Mouse (Mus musculus) megakaryocyte, embryonic 14.5 days (primary cell): ENCODE data around the gene Angptl7. TPM values are rescaled to one million over a fixed set of nuclear protein-coding genes. Genes with fewer than 3 reads are reported as not detected.

Experiments used
- H3K27me3 ChIP-seq: replicated peaks from 2 replicates; pipeline ENCODE3; 2012; ENCODE audit warnings: inconsistent platforms
- H3K36me3 ChIP-seq: replicated peaks from 2 replicates; pipeline ENCODE3; 2012; ENCODE audit warnings: low read length, inconsistent platforms, mixed read lengths
- H3K4me1 ChIP-seq: 2 replicates; pipeline ENCODE4 v1.6.1; 2012; ENCODE audit warnings: inconsistent platforms
- H3K4me3 ChIP-seq: replicated peaks from 2 replicates; pipeline ENCODE3; 2012; ENCODE audit warnings: moderate library complexity, mild to moderate bottlenecking, inconsistent platforms
- H3K9me3 ChIP-seq: 2 replicates; pipeline ENCODE4 v1.6.1; 2012; ENCODE audit warnings: inconsistent platforms
- FLI1 ChIP-seq: IDR thresholded peaks from 2 replicates; pipeline ENCODE4 v1.6.1; 2012; ENCODE audit warnings: low read length, inconsistent platforms, mixed read lengths
- GATA1 ChIP-seq: IDR thresholded peaks from 3 replicates; pipeline ENCODE4 v1.6.1; 2012; ENCODE audit warnings: mixed read lengths, low read length, inconsistent platforms, borderline replicate concordance
- polyA plus RNA-seq: library from polyadenylated mRNA; stranded (reverse); fragments of >175 nt; gene quantifications from 2 replicates; pipeline ENCODE4 v1.2.3, GENCODE M21; 2012; ENCODE audit warnings: low replicate concordance; ENCODE audit not compliant: insufficient read depth

Gene Angptl7
- polyA plus RNA-seq, 1 experiment: 0.07 TPM

DNA sequence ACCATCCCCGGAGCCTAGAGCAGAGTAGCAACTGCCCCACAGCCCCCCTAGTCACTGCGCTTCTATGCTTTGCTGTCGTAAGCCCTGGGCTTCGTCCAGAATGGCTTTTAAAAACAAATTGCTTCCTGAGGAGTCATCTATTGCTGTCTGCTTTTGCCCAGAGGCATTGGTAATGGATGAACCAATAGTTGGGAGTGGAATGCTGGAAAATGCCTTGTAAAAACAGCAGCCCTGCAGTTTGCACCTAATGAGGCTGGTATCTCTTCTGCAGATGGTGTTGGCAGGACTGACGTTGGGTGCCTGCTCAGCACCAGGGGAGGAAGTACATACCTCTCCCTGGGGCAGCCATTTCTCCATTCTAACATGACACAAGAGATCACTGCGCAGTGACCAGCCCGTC, 23.3 kb upstream of the Angptl7 start:
- peaks cover 3% of the 10 kb centered on the region; the same call in 1 of the 2 replicates for H3K9me3 ChIP-seq
- peaks cover 21% of the 10 kb centered on the region for H3K4me1 ChIP-seq
- H3K36me3 ChIP-seq: peaks cover 89% of the 10 kb centered on the region
- TF ChIP-seq GATA1: no peak
- no peaks in the 10 kb centered on the region for H3K27me3 ChIP-seq
- no peak overlapping the region for H3K4me3 ChIP-seq

DNA sequence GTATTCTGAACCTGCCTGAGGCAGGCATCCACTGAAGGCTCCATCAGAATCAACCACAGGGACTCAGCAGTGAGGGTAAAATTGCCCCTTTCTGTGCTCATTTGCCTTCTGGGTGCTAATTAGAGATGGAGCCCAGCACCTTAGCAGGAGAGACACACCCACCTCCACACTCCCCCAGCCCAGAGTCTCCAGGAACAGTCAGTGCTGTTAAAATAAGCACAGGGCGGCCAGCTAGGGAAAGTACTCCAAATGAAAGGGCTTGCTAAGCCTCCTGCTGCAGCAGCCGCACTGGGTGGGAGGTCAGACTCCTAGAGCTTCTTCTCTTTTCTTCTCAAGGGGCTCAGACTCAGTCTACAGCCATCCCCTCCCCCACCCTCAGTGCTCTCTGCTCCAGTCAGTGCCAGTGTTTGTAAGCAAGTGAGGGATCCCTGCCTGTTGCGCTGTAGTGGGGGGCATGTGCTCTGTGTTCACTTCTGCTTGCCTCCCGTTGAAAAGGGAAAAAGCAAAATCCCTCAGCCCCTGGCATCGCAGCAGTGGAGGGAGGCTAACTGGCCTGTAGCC, 18.1 kb upstream of the Angptl7 start:
- TF ChIP-seq FLI1: no peak
- no peak for TF ChIP-seq GATA1
- Histone ChIP-seq H3K36me3 (peaks cover 91% of the 10 kb centered on the region), H3K4me1 (peaks cover 49% of the 10 kb centered on the region), H3K9me3 (peaks cover 3% of the 10 kb centered on the region; the same call in 1 of the 2 replicates), H3K4me3 (no peak overlapping the region), H3K27me3 (no peaks in the 10 kb centered on the region)

DNA sequence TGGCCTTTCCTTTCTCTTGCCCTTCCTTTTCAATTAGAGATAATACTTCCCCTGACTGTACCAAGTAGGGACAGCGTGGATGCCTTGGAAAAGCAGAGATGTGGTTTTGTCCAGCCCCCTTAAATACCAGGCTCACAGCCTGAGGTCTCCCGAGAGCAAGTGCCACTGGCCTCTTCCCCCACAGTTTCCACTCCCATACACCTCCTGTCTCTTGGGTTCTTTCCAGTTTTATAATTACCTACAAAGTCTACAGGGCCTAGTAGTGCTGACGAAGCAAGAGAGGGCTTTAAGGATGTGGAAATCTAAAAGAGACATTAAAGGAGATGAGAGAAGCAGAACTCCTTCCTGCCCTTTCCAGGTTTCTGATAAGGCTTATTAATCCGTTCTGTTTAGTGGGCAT, 17.5 kb upstream of the Angptl7 start:
- Histone ChIP-seq H3K9me3 (peaks cover 3% of the 10 kb centered on the region; the same call in 1 of the 2 replicates), H3K4me1 (peaks cover 47% of the 10 kb centered on the region), H3K27me3 (no peaks in the 10 kb centered on the region), H3K36me3 (peaks cover 92% of the 10 kb centered on the region), H3K4me3 (no peak overlapping the region)
- TF ChIP-seq FLI1 (no peak), GATA1 (no peak)

DNA sequence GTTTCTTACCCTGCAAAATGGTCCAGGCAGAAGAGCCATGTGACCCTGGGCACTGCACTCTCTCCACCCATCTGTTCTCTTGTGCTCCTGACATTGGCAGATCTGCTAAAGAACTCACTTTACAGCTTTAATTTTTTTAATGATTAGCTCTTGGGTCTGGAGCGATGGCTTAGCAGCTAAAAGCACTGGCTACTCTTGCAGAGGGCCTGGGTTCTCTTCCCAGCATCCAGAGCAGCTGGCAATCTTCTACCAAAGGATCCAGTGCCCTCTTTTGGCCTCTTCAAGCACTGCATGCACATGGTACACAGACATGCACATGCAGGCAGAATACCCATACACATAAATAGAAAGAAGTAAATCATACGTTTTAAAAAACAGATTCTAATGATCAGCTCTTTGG, 15.1 kb upstream of the Angptl7 start:
- H3K36me3 ChIP-seq: peaks cover 95% of the 10 kb centered on the region
- H3K27me3 ChIP-seq: no peaks in the 10 kb centered on the region
- peaks cover 45% of the 10 kb centered on the region for H3K4me1 ChIP-seq
- H3K9me3 ChIP-seq: no peaks in the 10 kb centered on the region
- H3K4me3 ChIP-seq: no peak overlapping the region
- TF ChIP-seq FLI1 (no peak), GATA1 (no peak)

DNA sequence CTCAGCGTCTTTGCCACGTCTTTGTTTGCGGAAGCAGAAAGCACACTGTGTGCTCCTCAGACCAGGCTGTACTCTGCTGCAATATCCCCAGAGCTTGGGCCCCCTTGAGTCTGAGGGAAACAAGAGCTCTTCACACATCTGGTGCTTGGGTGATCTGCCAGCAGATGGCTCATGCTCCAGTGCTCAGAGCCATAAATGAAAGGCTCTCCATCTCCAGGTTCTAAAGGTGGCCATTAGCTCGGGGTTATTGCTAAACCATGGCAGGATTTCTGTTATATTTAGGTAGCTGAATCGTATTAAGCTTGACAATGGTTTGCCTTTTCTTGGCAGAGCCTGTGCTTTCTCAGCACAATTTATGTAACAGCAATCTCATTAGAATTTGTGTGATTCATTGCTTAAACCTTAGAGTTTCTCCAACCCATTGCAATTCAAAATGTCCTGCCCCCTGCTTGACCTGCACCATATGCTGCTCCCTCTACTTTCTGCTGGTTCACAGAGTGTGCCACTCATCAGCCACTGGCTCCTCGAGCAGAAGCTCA, 12.8 kb upstream of the Angptl7 start:
- Histone ChIP-seq H3K4me1 (peaks cover 56% of the 10 kb centered on the region), H3K36me3 (peaks cover 87% of the 10 kb centered on the region), H3K9me3 (peaks cover 12% of the 10 kb centered on the region), H3K4me3 (no peak overlapping the region), H3K27me3 (no peaks in the 10 kb centered on the region)
- TF ChIP-seq FLI1 (no peak), GATA1 (no peak)

DNA sequence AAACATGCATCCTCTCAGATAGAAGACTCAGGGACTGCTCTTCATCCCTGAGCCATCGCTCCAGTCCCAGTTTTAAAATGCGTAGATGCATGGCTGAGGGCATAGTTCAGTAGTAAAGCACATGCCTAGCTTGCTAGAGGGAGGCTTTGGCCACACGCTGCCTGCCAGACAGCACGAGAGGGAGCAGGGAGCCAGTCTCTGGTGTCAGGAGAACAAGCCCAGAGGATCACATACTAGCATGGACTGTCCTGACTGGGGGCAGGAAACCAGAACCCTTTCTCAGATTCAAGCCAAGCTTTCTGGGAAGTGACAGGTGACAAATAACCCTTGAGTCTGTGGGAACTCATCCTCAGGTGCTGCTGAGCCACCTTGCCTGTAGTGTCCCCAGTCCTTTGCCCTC, 11.1 kb upstream of the Angptl7 start:
- Histone ChIP-seq H3K4me1 (peaks cover 39% of the 10 kb centered on the region), H3K9me3 (peaks cover 21% of the 10 kb centered on the region), H3K36me3 (peaks cover 84% of the 10 kb centered on the region), H3K4me3 (no peak overlapping the region), H3K27me3 (no peaks in the 10 kb centered on the region)
- no peak for TF ChIP-seq FLI1
- no peak for TF ChIP-seq GATA1

DNA sequence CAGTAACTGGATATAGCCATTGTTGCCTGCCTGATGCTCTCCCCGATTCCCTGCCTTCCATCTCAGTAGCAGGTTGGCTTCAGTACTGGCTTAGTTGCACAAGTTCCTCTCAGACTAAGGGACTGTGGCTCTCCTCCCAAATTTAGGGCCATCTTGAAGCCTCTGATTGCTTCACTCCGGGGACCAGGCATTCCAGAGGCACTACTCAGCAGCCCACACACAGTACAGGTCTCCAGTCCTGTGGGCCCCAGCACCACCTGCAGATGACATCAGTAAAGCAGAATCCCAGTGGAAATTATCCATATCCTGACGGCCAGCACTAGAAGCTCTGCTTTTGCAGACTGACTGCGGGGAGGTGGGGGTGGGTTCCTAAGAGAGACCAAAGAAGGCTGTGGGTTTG, 10.4 kb upstream of the Angptl7 start:
- no peak overlapping the region for H3K4me3 ChIP-seq
- peaks cover 85% of the 10 kb centered on the region for H3K36me3 ChIP-seq
- TF ChIP-seq FLI1 (no peak), GATA1 (no peak)

DNA sequence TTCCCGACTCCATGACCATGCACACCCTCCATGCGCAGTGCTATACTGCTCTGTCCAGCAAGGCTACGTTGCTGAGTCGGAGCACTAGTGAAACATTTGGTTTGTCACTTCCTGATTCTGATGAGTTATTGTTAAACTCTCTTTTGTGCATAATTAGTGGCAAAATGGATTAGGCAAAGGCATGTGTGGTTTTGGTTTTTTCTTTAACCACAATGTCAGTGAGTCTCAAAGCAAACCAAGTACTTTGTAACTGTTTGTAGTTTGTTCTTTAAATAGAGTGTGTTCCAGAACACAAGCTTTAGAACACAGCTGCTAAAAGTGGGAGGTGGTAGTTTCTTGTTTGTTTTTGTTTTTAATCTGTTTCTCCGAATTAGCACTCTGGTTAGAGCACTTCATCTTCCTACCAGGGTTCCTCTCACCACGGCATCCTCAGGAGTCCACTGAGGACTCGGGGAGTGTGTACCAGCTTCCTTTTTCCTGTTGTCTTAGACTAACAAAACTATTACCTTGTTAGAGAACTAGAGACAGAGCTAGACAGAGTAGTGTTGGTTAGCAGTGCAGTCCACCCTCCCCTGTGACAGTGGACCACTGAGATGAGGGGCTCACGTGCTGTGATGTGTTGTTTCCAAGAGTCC, 9.3 kb upstream of the Angptl7 start:
- H3K4me1 ChIP-seq: peaks cover 35% of the 10 kb centered on the region
- TF ChIP-seq GATA1: no peak
- no peak for TF ChIP-seq FLI1
- peaks cover 84% of the 10 kb centered on the region for H3K36me3 ChIP-seq
- H3K27me3 ChIP-seq: no peaks in the 10 kb centered on the region
- H3K9me3 ChIP-seq: peaks cover 21% of the 10 kb centered on the region
- peak overlapping the region; percentile 75 for H3K4me3 ChIP-seq

More for the DNA sequence above, 10.4 kb upstream of the Angptl7 start:
- Histone ChIP-seq H3K4me1 (peaks cover 38% of the 10 kb centered on the region), H3K9me3 (peaks cover 21% of the 10 kb centered on the region), H3K27me3 (no peaks in the 10 kb centered on the region)

DNA sequence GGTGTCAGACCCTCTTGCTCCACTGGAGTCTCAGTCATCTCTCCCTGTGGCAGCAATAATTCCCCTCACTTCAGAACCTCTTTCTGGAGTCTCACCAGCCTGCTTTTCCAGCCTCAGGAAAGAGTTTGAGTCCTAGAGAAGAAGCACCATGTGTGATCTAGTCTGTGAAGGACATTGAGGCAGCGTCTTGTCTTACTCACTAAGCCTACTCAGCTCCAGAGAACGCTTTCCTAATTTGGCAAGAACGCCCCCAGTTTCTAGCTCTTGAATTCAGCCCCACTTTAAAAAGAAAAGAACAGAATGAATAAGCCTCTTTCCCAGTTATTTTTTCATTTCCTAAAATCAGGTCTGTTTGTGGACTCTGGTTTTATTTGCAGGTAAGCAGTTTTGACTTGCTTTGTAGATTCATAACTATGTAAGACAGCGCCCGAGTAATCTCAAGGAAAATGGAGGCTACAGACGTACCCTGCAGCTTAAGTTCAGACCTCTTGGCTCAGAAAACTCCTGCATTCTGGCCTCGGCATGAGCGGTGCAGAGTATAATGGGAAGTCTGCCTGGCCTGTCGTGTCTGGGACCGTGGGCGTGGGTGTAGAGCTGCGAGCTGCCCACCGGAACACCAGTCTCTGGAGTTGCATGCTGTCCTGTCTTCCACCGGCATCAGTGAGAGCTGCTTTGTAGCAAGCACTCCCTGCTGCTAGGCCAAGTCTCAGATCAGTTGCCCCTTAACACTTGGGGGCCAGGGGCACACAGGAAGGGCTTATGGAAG, 8.0 kb upstream of the Angptl7 start:
- Histone ChIP-seq H3K36me3 (peaks cover 83% of the 10 kb centered on the region), H3K27me3 (no peaks in the 10 kb centered on the region)
- TF ChIP-seq FLI1 (no peak), GATA1 (no peak)

DNA sequence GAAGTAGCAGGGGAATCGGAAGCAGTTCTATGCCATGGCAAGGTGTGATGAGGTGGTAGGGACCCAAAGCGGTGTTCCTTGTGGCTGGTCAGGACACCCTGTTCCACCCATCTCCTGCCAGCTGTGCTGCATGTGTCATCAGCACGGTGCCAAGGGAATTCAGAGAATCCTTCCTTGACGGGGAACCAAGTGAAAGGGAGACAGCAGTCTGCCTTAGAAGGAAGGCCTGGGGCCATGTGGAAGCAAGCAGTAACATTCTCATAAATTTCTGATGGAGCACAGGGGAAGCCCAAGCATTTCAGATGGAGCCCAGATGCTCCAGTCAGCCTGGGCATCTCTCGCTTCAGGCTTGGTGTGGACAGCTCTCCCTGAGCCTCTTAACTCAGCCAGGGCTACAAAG, 7.3 kb upstream of the Angptl7 start:
- Histone ChIP-seq H3K36me3 (peaks cover 82% of the 10 kb centered on the region), H3K4me3 (no peak overlapping the region), H3K9me3 (peaks cover 21% of the 10 kb centered on the region), H3K27me3 (no peaks in the 10 kb centered on the region), H3K4me1 (peaks cover 34% of the 10 kb centered on the region)
- TF ChIP-seq FLI1 (no peak), GATA1 (no peak)

More for the DNA sequence above, 8.0 kb upstream of the Angptl7 start:
- Histone ChIP-seq H3K4me1 (peaks cover 28% of the 10 kb centered on the region), H3K9me3 (peaks cover 21% of the 10 kb centered on the region), H3K4me3 (peak overlapping the region; percentile 62)
